Mouse (Mus musculus) thymus, adult 2 months (tissue): ENCODE results near the gene Arhgap19. TPM values are rescaled to one million over a fixed set of nuclear protein-coding genes. Genes with fewer than 3 reads are reported as not detected.
A peak's percentile ranks its signal among the peaks of the same experiment; 100 is the strongest.

ENCODE experiments used
- DNase-seq: peaks from one replicate; pipeline ENCODE4 v3.0.0; 2021
- H3K27ac ChIP-seq: fragments of 200-500 bp; 2 replicates; pipeline ENCODE4 v1.5.1; 2012; ENCODE audit warnings: low read length, control low read depth; ENCODE audit not compliant: control insufficient read depth, insufficient read depth
- H3K27me3 ChIP-seq: fragments of 200-500 bp; 2 replicates; pipeline ENCODE4 v1.6.1; 2012; ENCODE audit warnings: mild to moderate bottlenecking, low read length, moderate library complexity, mixed read lengths; ENCODE audit not compliant: control insufficient read depth, insufficient read depth
- H3K36me3 ChIP-seq: fragments of 200-500 bp; 2 replicates; pipeline ENCODE4 v1.6.1; 2012; ENCODE audit warnings: mild to moderate bottlenecking, low read length, moderate library complexity; ENCODE audit not compliant: control insufficient read depth, insufficient read depth
- H3K4me1 ChIP-seq: fragments of 200-500 bp; replicated peaks from 2 replicates; pipeline ENCODE4 v1.6.1; 2012; ENCODE audit warnings: low read length; ENCODE audit not compliant: control insufficient read depth, insufficient read depth
- H3K4me3 ChIP-seq: fragments of 200-500 bp; 2 replicates; pipeline ENCODE4 v1.5.1; 2012; ENCODE audit warnings: mild to moderate bottlenecking, low read length, control low read depth, moderate library complexity; ENCODE audit not compliant: control insufficient read depth, insufficient read depth
- CTCF ChIP-seq: fragments of 200-500 bp; IDR thresholded peaks from 2 replicates; pipeline ENCODE4 v1.5.1; 2012; ENCODE audit warnings: mild to moderate bottlenecking, control low read depth, low read length, moderate library complexity, borderline replicate concordance; ENCODE audit not compliant: control insufficient read depth, poor library complexity, insufficient read depth; ENCODE audit errors: extremely low read depth
- POLR2A ChIP-seq: fragments of 200-500 bp; IDR thresholded peaks from 2 replicates; pipeline ENCODE4 v1.6.1; 2012; ENCODE audit warnings: mild to moderate bottlenecking, low read length, control low read depth, moderate library complexity; ENCODE audit not compliant: control insufficient read depth, poor library complexity, insufficient read depth; ENCODE audit errors: extremely low read depth
- WGBS: fragments of 180-500 bp; shearing (Covaris S2); methylation state at CpG from one replicate; pipeline ENCODE4 v1.1.7; 2018; 5-methylcytosine and 5-hydroxymethylcytosine counted together
- polyA plus RNA-seq: library from polyadenylated mRNA; depleted of rRNA; stranded (reverse); fragments of >200 nt; gene quantifications from 2 replicates; pipeline ENCODE4 v1.2.3, GENCODE M21; 2012

Arhgap19 gene
- polyA plus RNA-seq, 1 experiment: 18.8 TPM

GRCm38 (mm10) chr19:41839685-41840084, 37.8 kb upstream of the Arhgap19 start:
- WGBS: 98% methylated on average over 3 of the region's 3 CpGs
- Histone ChIP-seq H3K27ac (no peak overlapping the region), H3K27me3 (no peaks in the 10 kb centered on the region), H3K4me3 (no peak overlapping the region), H3K36me3 (no peaks in the 10 kb centered on the region), H3K4me1 (peaks cover 3% of the 10 kb centered on the region; the same call in 1 of the 2 replicates)
- no peak for DNase-seq
- TF ChIP-seq POLR2A (no peak), CTCF (no peak)

GRCm38 (mm10) chr19:41838808-41839207, 37.0 kb upstream of the Arhgap19 start:
- WGBS: 92% methylated on average over 6 of the region's 6 CpGs
- no peak for DNase-seq
- Histone ChIP-seq H3K27me3 (no peaks in the 10 kb centered on the region), H3K4me1 (peaks cover 3% of the 10 kb centered on the region; the same call in 1 of the 2 replicates), H3K4me3 (no peak overlapping the region), H3K36me3 (no peaks in the 10 kb centered on the region), H3K27ac (no peak overlapping the region)
- TF ChIP-seq POLR2A: no peak
- TF ChIP-seq CTCF: no peak

GRCm38 (mm10) chr19:41837917-41838261, 36.0 kb upstream of the Arhgap19 start:
- no peak overlapping the region for H3K27ac ChIP-seq
- no peak overlapping the region for H3K4me3 ChIP-seq
- TF ChIP-seq CTCF (no peak), POLR2A (no peak)
- H3K27me3 ChIP-seq: no peaks in the 10 kb centered on the region
- WGBS: 73% methylated on average over 4 of the region's 4 CpGs
- no peak for DNase-seq
- peaks cover 5% of the 10 kb centered on the region for H3K4me1 ChIP-seq
- H3K36me3 ChIP-seq: no peaks in the 10 kb centered on the region

GRCm38 (mm10) chr19:41837194-41837916, 35.5 kb upstream of the Arhgap19 start:
- no peaks in the 10 kb centered on the region for H3K36me3 ChIP-seq
- H3K27me3 ChIP-seq: no peaks in the 10 kb centered on the region
- no peak for DNase-seq
- WGBS: 91% methylated on average over 9 of the region's 9 CpGs
- peaks cover 10% of the 10 kb centered on the region for H3K4me1 ChIP-seq
- no peak overlapping the region for H3K27ac ChIP-seq
- H3K4me3 ChIP-seq: no peak overlapping the region
- no peak for TF ChIP-seq CTCF
- no peak for TF ChIP-seq POLR2A

GRCm38 (mm10) chr19:41836719-41837118, 34.9 kb upstream of the Arhgap19 start:
- TF ChIP-seq POLR2A (no peak), CTCF (no peak)
- no peak overlapping the region for H3K4me3 ChIP-seq

GRCm38 (mm10) chr19:41835816-41836215, 34.0 kb upstream of the Arhgap19 start:
- DNase-seq: peak; percentile 21
- 29% methylated on average over 6 of the region's 6 CpGs for WGBS
- Histone ChIP-seq H3K27ac (no peak overlapping the region), H3K36me3 (no peaks in the 10 kb centered on the region), H3K27me3 (no peaks in the 10 kb centered on the region), H3K4me3 (no peak overlapping the region), H3K4me1 (peaks cover 21% of the 10 kb centered on the region)
- TF ChIP-seq CTCF: no peak
- no peak for TF ChIP-seq POLR2A

More at GRCm38 (mm10) chr19:41836719-41837118, 34.9 kb upstream of the Arhgap19 start:
- no peak overlapping the region for H3K27ac ChIP-seq
- H3K36me3 ChIP-seq: no peaks in the 10 kb centered on the region
- peaks cover 14% of the 10 kb centered on the region for H3K4me1 ChIP-seq
- WGBS: 77% methylated on average over 3 of the region's 3 CpGs
- DNase-seq: no peak
- no peaks in the 10 kb centered on the region for H3K27me3 ChIP-seq
